Mouse (Mus musculus) stomach, postnatal 0 days (tissue): ENCODE results near the gene Eml2.

Experiments
- CTCF ChIP-seq: IDR thresholded peaks from 2 replicates; pipeline ENCODE4 v1.5.1; 2016; ENCODE audit warnings: antibody characterized with exemption, low read depth, mild to moderate bottlenecking, moderate library complexity
- EP300 ChIP-seq: optimal IDR thresholded peaks from 2 replicates; pipeline ENCODE3; 2016; ENCODE audit warnings: antibody characterized with exemption

- TF ChIP-seq CTCF (no peak), EP300 (no peak)
Measured at GRCm38 (mm10) chr7:19230041-19230580, 53.9 kb downstream of the Eml2 start.
